Mouse (Mus musculus): ENCODE measurements around the gene Thg1l.

Gene Thg1l

GRCm38 (mm10) chr11:45955127-45955627 is at the start of gene Thg1l:
TSS of gene Thg1l (minus strand) at chr11:45955494.
- DNase-seq = peak; percentile 82

GRCm38 (mm10) chr11:45992087-45992486 is 36.8 kb upstream of the Thg1l start:
- no peak for DNase-seq

- DNase-seq = peak; percentile 11
These were observed 36.3 kb upstream of the Thg1l start for GRCm38 (mm10) chr11:45991604-45992003.

- no peak for DNase-seq
These were observed 25.6 kb upstream of the Thg1l start for GRCm38 (mm10) chr11:45980893-45981253.

GRCm38 (mm10) chr11:45979946-45980892 is 24.9 kb upstream of the Thg1l start, which contains the start of gene Sox30:
TSS of gene Sox30 (plus strand) at chr11:45980310.
- DNase-seq = peak; percentile 63

- DNase-seq = no peak
These were observed 20.8 kb upstream of the Thg1l start for GRCm38 (mm10) chr11:45976061-45976460.

- DNase-seq = no peak
These were observed 19.2 kb upstream of the Thg1l start for GRCm38 (mm10) chr11:45974466-45974865.

GRCm38 (mm10) chr11:45973635-45974034 is 18.3 kb upstream of the Thg1l start:
- DNase-seq = no peak

- DNase-seq = no peak
These were observed 13.2 kb upstream of the Thg1l start for GRCm38 (mm10) chr11:45968466-45968865.

GRCm38 (mm10) chr11:45966896-45967295 is 11.6 kb upstream of the Thg1l start:
- no peak for DNase-seq

- no peak for DNase-seq
These were observed 4.7 kb upstream of the Thg1l start for GRCm38 (mm10) chr11:45960003-45960402.

GRCm38 (mm10) chr11:45959598-45959997 is 4.3 kb upstream of the Thg1l start:
- DNase-seq = peak; percentile 35

- DNase-seq = no peak
These were observed 7.8 kb downstream of the Thg1l start for GRCm38 (mm10) chr11:45947491-45947890.

GRCm38 (mm10) chr11:45946796-45947195 is 8.5 kb downstream of the Thg1l start:
- no peak for DNase-seq

GRCm38 (mm10) chr11:45944643-45945156 is 10.6 kb downstream of the Thg1l start, which contains the start of gene Lsm11:
TSS of gene Lsm11 (minus strand) at chr11:45944935.
- DNase-seq = peak; percentile 97

GRCm38 (mm10) chr11:45943891-45944642 is 11.2 kb downstream of the Thg1l start:
- DNase-seq = peak; percentile 32

- peak; percentile 44 for DNase-seq
These were observed 12.1 kb downstream of the Thg1l start for GRCm38 (mm10) chr11:45943108-45943705.

GRCm38 (mm10) chr11:45942281-45942680 is 13.0 kb downstream of the Thg1l start:
- no peak for DNase-seq

GRCm38 (mm10) chr11:45938917-45939316 is 16.4 kb downstream of the Thg1l start:
- no peak for DNase-seq

- DNase-seq = no peak
These were observed 17.8 kb downstream of the Thg1l start for GRCm38 (mm10) chr11:45937478-45937877.

GRCm38 (mm10) chr11:45932771-45933170 is 22.5 kb downstream of the Thg1l start:
- no peak for DNase-seq

- DNase-seq = no peak
These were observed 25.8 kb downstream of the Thg1l start for GRCm38 (mm10) chr11:45929541-45929940.

GRCm38 (mm10) chr11:45927456-45927855 is 27.8 kb downstream of the Thg1l start:
- DNase-seq = no peak

All from right cerebral cortex, postnatal 14 days (tissue).